Mouse (Mus musculus): ENCODE measurements at regions not wholly inside any gene's neighbourhood (a gene's known extent, or its start where the extent isn't known, plus 50 kb on each side); places are given as distances from the start of the nearest gene placed in this dataset.

- no peak for DNase-seq (ENCODE audit: low spot score in 2 of 2)
These were observed 1119.3 kb upstream of the Ddx18 start for GRCm38 (mm10) chr1:122687080-122687479.

DNA sequence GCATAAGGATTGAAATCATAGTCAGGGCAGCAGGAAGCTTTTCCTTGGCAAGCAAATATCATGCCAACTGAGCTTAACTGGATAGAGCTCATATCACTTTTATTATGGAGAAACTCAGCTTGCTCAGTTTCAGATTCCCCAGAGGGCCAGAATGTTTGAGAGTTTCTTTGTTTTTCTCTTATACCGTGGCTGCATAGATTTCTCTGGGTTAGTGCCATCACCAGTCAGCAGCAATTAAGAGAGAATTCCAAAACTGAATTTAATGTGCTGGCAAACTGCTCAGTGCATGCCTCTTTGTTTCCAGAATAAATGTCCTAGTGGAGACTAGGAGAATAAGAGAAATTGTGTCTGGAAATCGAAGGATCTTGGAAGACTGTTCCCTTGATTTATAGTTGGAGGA is 1100.3 kb upstream of the Ddx18 start:
- no peak for DNase-seq (ENCODE audit: low spot score in 2 of 2)

DNA sequence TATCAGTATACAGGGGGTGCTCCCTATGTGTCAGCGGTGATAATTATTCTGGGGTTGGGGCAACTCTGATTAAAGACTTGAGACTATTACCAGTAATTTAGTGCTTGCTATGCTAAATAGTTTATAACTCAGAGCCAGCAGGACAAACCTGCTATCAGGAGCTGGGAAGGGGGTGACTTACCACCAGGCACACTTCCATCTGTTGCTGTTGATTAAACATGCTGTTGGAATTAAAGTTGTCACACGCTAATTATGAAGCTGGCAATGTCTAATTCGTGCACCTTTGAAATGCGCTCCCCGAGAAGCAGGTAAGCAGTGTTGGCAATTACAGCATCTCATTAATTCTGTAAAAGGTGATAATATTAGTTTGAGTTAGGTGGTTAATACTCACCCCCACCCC is 1099.8 kb upstream of the Ddx18 start:
- DNase-seq (ENCODE audit: low spot score in 2 of 2) = peak in 1 of 2 experiments; percentile 25

All from layer of hippocampus, postnatal 14 days (tissue).